Mouse (Mus musculus): ENCODE results near the gene Rela. TPM values are rescaled to one million over a fixed set of nuclear protein-coding genes. Genes with fewer than 3 reads are reported as not detected.

Gene Rela
- polyA plus RNA-seq (2021), result 94.7 TPM

GRCm38 (mm10) chr19:5637069-5638047 is at the start of gene Rela:
Gene Rela (plus strand): TSS chr19:5637483.
- H3K27me3 ChIP-seq, result no peaks in the 10 kb centered on the region
- peak; percentile 72 for ATAC-seq
- peak; percentile 69 for DNase-seq (ENCODE audit: low read depth, low spot score)
- ChIA-PET CTCF (no interaction called here), POLR2A (interaction anchor here (0.7 to 1.9 kb wide), 9 partner anchors 11 to 369 kb away, joined by 3 to 6 read pairs (median 3); partner anchors contain the start of genes Map3k11 and Pcnx3)
- no peak for TF ChIP-seq CTCF (IDR thresholded peaks at IDR 0.05)
- in situ Hi-C loops (cut with MboI; ENCODE audit: low pct_unique_long_range_greater_than_20kb), result no loop called here

- no peak for DNase-seq (ENCODE audit: low read depth, low spot score)
- no peak for ATAC-seq
- in situ Hi-C loops (cut with MboI; ENCODE audit: low pct_unique_long_range_greater_than_20kb), result no loop called here
- ChIA-PET CTCF (interaction anchor here (1.0 to 1.8 kb wide), 3 partner anchors 16 to 43 kb away, joined by 3 to 8 read pairs (median 3); no protein-coding TSS in a partner anchor), POLR2A (no interaction called here)
- TF ChIP-seq CTCF (IDR thresholded peaks at IDR 0.05), result no peak
- H3K27me3 ChIP-seq, result peaks cover 4% of the 10 kb centered on the region
Measured at GRCm38 (mm10) chr19:5589159-5589558, 48.1 kb upstream of the Rela start.

GRCm38 (mm10) chr19:5591888-5592287 is 45.4 kb upstream of the Rela start:
- no peak for TF ChIP-seq CTCF (IDR thresholded peaks at IDR 0.05)
- in situ Hi-C loops (cut with MboI; ENCODE audit: low pct_unique_long_range_greater_than_20kb), result no loop called here
- DNase-seq (ENCODE audit: low read depth, low spot score) (no peak), ATAC-seq (no peak)
- ChIA-PET POLR2A (no interaction called here), CTCF (no interaction called here)
- H3K27me3 ChIP-seq, result peaks cover 8% of the 10 kb centered on the region

GRCm38 (mm10) chr19:5599224-5599623 is 38.1 kb upstream of the Rela start:
- ChIA-PET POLR2A (interaction anchor here (1.4 kb wide), 1 partner anchor 14 kb away, joined by 3 read pairs; no protein-coding TSS in a partner anchor), CTCF (no interaction called here)
- ATAC-seq (no peak), DNase-seq (ENCODE audit: low read depth, low spot score) (no peak)
- no peak for TF ChIP-seq CTCF (IDR thresholded peaks at IDR 0.05)
- in situ Hi-C loops (cut with MboI; ENCODE audit: low pct_unique_long_range_greater_than_20kb), result no loop called here
- peaks cover 8% of the 10 kb centered on the region for H3K27me3 ChIP-seq

GRCm38 (mm10) chr19:5601752-5602541 is 35.3 kb upstream of the Rela start, which contains the start of gene Rnaseh2c:
Gene Rnaseh2c (plus strand): TSS chr19:5601873.
- no peak for TF ChIP-seq CTCF (IDR thresholded peaks at IDR 0.05)
- in situ Hi-C loops (cut with MboI; ENCODE audit: low pct_unique_long_range_greater_than_20kb), result no loop called here
- peak; percentile 70 for ATAC-seq
- H3K27me3 ChIP-seq, result no peaks in the 10 kb centered on the region
- ChIA-PET POLR2A (interaction anchor here (1.0 kb wide), 1 partner anchor 158 kb away, joined by 4 read pairs; no protein-coding TSS in a partner anchor), CTCF (interaction anchor here (1.7 kb wide), 1 partner anchor 34 kb away, joined by 6 read pairs; the partner anchor contains the start of gene Ap5b1)
- DNase-seq (ENCODE audit: low read depth, low spot score), result peak; percentile 41

GRCm38 (mm10) chr19:5603664-5604063 is 33.6 kb upstream of the Rela start:
- TF ChIP-seq CTCF (IDR thresholded peaks at IDR 0.05), result no peak
- H3K27me3 ChIP-seq, result no peaks in the 10 kb centered on the region
- DNase-seq (ENCODE audit: low read depth, low spot score), result no peak
- POLR2A ChIA-PET, result interaction anchor here (0.7 to 1.3 kb wide), 2 partner anchors 35 to 122 kb away, joined by 4 to 5 read pairs; partner anchors contain the start of genes Ap5b1 and Ehbp1l1
- CTCF ChIA-PET, result interaction anchor here (1.7 kb wide), 1 partner anchor 36 kb away, joined by 6 read pairs; the partner anchor contains the start of gene Ap5b1
- in situ Hi-C loops (cut with MboI; ENCODE audit: low pct_unique_long_range_greater_than_20kb), result no loop called here
- ATAC-seq, result no peak

- POLR2A ChIA-PET, result interaction anchor here (1.2 kb wide), 1 partner anchor 32 kb away, joined by 3 read pairs; the partner anchor contains the start of gene Rela
- ATAC-seq (no peak), DNase-seq (ENCODE audit: low read depth, low spot score) (no peak)
- CTCF ChIA-PET, result no interaction called here
- in situ Hi-C loops (cut with MboI; ENCODE audit: low pct_unique_long_range_greater_than_20kb), result no loop called here
- no peaks in the 10 kb centered on the region for H3K27me3 ChIP-seq
- TF ChIP-seq CTCF (IDR thresholded peaks at IDR 0.05), result no peak
Measured at GRCm38 (mm10) chr19:5605126-5605525, 32.2 kb upstream of the Rela start.

- in situ Hi-C loops (cut with MboI; ENCODE audit: low pct_unique_long_range_greater_than_20kb), result no loop called here
Measured at GRCm38 (mm10) chr19:5606196-5606595, 31.1 kb upstream of the Rela start.

GRCm38 (mm10) chr19:5607705-5608410 is 29.4 kb upstream of the Rela start:
- H3K27me3 ChIP-seq, result no peaks in the 10 kb centered on the region
- POLR2A ChIA-PET, result no interaction called here
- no peak for TF ChIP-seq CTCF (IDR thresholded peaks at IDR 0.05)
- no peak for ATAC-seq
- CTCF ChIA-PET, result no interaction called here
- no peak for DNase-seq (ENCODE audit: low read depth, low spot score)
- in situ Hi-C loops (cut with MboI; ENCODE audit: low pct_unique_long_range_greater_than_20kb), result no loop called here

More at GRCm38 (mm10) chr19:5606196-5606595, 31.1 kb upstream of the Rela start:
- ATAC-seq, result no peak
- H3K27me3 ChIP-seq, result no peaks in the 10 kb centered on the region
- POLR2A ChIA-PET, result interaction anchor here (1.2 kb wide), 1 partner anchor 31 kb away, joined by 3 read pairs; the partner anchor contains the start of gene Rela
- CTCF ChIA-PET, result interaction anchor here (1.1 kb wide), 1 partner anchor 38 kb away, joined by 3 read pairs; the partner anchor contains the start of gene Ap5b1
- no peak for TF ChIP-seq CTCF (IDR thresholded peaks at IDR 0.05)
- DNase-seq (ENCODE audit: low read depth, low spot score), result no peak

Data from Patski (cell line).